9 mouse cellular contexts compared by ENCODE assay signal in genomic region chr1:194929972-194930355, GRCm38 (mm10). TPM values are rescaled to one million over a fixed set of nuclear protein-coding genes. Genes with fewer than 3 reads are reported as not detected.
DNase-seq lines count a peak whose midpoint lies in the region; TF ChIP-seq lines count a peak whose summit lies in the region.
"Had no signal": no experiment of that assay in that cellular context is flagged by ENCODE, and none has a peak within 500 bp of the region (broad histone marks: within the 10 kb centered on the region; RNA-seq: fewer than 3 reads in every experiment).

No protein-coding gene starts in this region.

- no peak for TF ChIP-seq CTCF in embryonic fibroblast, embryonic 13.5 days (IDR thresholded peaks at IDR 0.05; ENCODE audit: borderline replicate concordance, insufficient read depth, low read length)

- peaks cover 4% of the 10 kb centered on the region; the same call in 1 of the 2 replicates for H3K4me1 ChIP-seq in embryonic fibroblast, embryonic 13.5 days (ENCODE audit: control insufficient read depth, insufficient read depth, low read length)
- H3K4me1 ChIP-seq: liver, embryonic 15.5 days had no signal

- intact Hi-C loops in heart, postnatal 25 days (cut with DNase I): loop anchor here (5.0 kb wide), 1 partner anchor 43 kb away; no protein-coding TSS in a partner anchor

- DNase-seq in right cerebral cortex, postnatal 10 days (ENCODE audit: low spot score in 2 of 2): peak; percentile 42 to 65
- no peak for DNase-seq in right cerebral cortex, postnatal 25 days
- DNase-seq in heart, postnatal 25 days (ENCODE audit: low spot score): peak; percentile 65
- DNase-seq in urinary bladder, postnatal 36 days (ENCODE audit: low spot score in 2 of 2): peak; percentile 42 to 63
- no peak for DNase-seq in cerebellum, postnatal 4 days (ENCODE audit: low spot score in 2 of 2)
- no peak for DNase-seq in adrenal gland, postnatal 4 days (ENCODE audit: low spot score in 2 of 2)

- H3K27ac ChIP-seq in embryonic fibroblast, embryonic 13.5 days (ENCODE audit: insufficient read depth, low read length): peak overlapping the region; percentile 74
- H3K27ac ChIP-seq: kidney, postnatal 0 days; liver, embryonic 15.5 days had no signal

- no peak overlapping the region for H3K4me3 ChIP-seq in embryonic fibroblast, embryonic 13.5 days (ENCODE audit: insufficient read depth, low read length)
- H3K4me3 ChIP-seq: liver, embryonic 15.5 days had no signal

- TF ChIP-seq POLR2A in embryonic fibroblast, embryonic 13.5 days (IDR thresholded peaks at IDR 0.05; ENCODE audit: low read depth, low read length): no peak

RNA-seq across cellular contexts. Expression of gene Cd34, which starts 8.7 kb away (rescaled TPM):
- 7.1 and 7.8 TPM in 2 replicates for polyA plus RNA-seq in embryonic fibroblast, embryonic 13.5 days (2011; ENCODE audit: insufficient read length, low read depth, missing spikeins)
- 100 to 1,000 TPM in 1 of 2 experiments, 10 to 100 TPM in 1; 97.4 to 128 TPM for total RNA-seq in heart, postnatal 25 days (2021)
- total RNA-seq in adrenal gland, postnatal 4 days (2021): 100 to 1,000 TPM in 1 of 2 experiments, 10 to 100 TPM in 1; 99.5 to 102 TPM

Comparison
In these comparisons a context has a peak if more than half of its experiments do, and no peak if none do; other contexts are left out.
1. DNase-seq: peak in right cerebral cortex, postnatal 10 days (2 of 2), heart, postnatal 25 days (single experiment) and urinary bladder, postnatal 36 days (2 of 2); none in right cerebral cortex, postnatal 25 days (single experiment), cerebellum, postnatal 4 days (0 of 2) and adrenal gland, postnatal 4 days (0 of 2).